Mouse (Mus musculus): ENCODE measurements around the gene Dner. TPM values are rescaled to one million over a fixed set of nuclear protein-coding genes. Genes with fewer than 3 reads are reported as not detected.

Dner gene
- polyA plus RNA-seq, 1 experiment from 2014 or later, result 328 TPM

DNA sequence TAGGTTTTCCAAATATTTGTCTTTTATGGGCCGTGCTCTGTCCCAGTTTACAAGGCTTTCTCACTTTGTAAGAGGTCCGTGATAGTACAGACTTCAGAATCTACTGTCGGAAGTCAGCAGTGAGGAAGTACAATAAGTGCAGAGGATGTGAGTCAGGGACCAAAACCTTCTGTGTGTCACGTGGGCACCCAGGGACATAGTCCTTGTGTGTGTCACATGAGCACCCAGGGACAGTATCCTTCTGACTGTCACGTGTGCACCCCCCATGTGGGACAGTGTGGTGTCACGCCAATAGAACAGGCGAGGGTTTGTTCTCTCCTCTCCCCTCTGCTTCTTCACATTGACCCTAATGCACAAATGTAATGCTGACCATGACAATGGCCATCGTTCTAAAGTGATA lies 134.2 kb downstream of the Dner start:
- H3K9me3 ChIP-seq (ENCODE audit: control insufficient read depth, low read length), result no peaks in the 10 kb centered on the region
- WGBS, result 84% methylated on average over 8 of the region's 8 CpGs
- no peak overlapping the region for H3K4me3 ChIP-seq (ENCODE audit: low read length)
- peaks cover 3% of the 10 kb centered on the region for H3K4me1 ChIP-seq (ENCODE audit: control insufficient read depth, insufficient read depth, low read depth, low read length)
- no peaks in the 10 kb centered on the region for H3K27me3 ChIP-seq (replicated peaks; ENCODE audit: control insufficient read depth, insufficient read depth, low read length)
- no peak for ATAC-seq
- no peak overlapping the region for H3K9ac ChIP-seq (ENCODE audit: low read depth, low read length)
- no peak overlapping the region for H3K27ac ChIP-seq (ENCODE audit: low read depth, low read length)
- no peak overlapping the region for H3K4me2 ChIP-seq (ENCODE audit: low read length)
- H3K36me3 ChIP-seq (ENCODE audit: control insufficient read depth, insufficient read depth, low read length), result no peaks in the 10 kb centered on the region

DNA sequence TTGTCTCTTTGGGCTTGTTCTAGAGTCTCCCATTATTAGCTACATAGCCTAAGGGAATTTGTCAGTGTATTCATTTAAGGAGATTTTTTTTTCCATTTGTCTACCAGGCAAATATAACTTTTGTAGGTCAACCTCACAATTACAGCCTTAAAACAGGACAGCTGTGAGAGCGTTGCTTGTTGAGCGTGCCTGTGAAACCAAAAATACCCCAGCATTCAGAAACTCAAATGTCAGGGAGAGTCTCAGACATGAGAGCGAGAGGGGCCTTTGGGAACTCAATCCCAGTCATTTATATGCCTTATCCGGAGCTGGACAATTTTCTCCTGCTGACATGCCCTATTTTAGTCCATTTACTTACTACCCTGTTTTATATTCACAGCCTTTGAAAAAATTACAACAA lies 134.6 kb downstream of the Dner start:
- Histone ChIP-seq H3K9me3 (ENCODE audit: control insufficient read depth, low read length) (no peaks in the 10 kb centered on the region), H3K27ac (ENCODE audit: low read depth, low read length) (no peak overlapping the region), H3K4me2 (ENCODE audit: low read length) (no peak overlapping the region), H3K36me3 (ENCODE audit: control insufficient read depth, insufficient read depth, low read length) (no peaks in the 10 kb centered on the region), H3K27me3 (replicated peaks; ENCODE audit: control insufficient read depth, insufficient read depth, low read length) (no peaks in the 10 kb centered on the region), H3K4me1 (ENCODE audit: control insufficient read depth, insufficient read depth, low read depth, low read length) (peaks cover 3% of the 10 kb centered on the region), H3K4me3 (ENCODE audit: low read length) (no peak overlapping the region), H3K9ac (ENCODE audit: low read depth, low read length) (no peak overlapping the region)
- WGBS, result 69% methylated on average over 4 of the region's 4 CpGs
- ATAC-seq, result no peak

DNA sequence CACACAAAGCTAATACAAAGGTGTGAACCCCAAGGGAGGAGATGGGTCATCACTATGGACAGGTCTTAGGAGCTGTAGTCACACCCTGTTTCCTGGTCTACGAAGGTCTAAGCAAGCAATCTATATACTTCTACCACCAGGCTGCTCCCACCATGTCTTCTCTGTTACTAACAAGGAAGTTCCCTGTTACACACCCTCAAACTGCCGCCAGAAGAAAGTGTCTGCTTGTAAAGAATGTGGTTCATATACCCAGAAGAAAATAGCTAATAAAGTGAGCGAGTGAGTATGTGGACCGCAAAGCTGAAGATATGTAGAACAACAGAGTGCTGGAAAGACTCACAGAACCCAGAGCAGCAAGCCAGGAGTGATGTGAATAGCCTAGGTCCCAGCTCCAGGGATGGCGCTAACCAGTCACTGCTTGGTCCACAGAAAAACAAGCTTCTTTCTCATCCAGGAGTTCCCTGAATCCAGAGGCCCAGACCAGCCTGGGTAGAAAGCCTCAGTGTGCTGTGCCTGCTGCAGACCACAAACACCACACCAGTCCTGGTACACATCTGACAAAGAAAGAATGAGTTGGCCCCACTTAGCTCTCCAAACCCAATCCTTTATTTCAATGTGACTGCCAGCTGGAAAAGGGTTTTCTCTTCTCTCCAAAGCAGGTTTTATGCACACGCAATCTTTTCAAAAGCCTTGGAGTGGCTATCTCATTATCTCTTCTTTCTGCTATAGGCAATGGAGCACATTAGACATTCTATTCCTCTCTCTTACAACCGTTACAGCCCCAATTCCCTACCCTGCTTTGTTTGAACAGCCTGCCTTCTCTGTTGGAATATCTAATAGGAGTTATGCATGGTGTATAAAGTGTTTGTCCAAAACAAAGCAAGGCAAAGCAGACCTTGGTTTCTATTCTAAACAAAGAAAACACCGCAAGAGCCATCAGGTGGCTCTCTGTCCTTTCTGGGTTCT lies 139.2 kb downstream of the Dner start:
- peaks cover 3% of the 10 kb centered on the region for H3K4me1 ChIP-seq (ENCODE audit: control insufficient read depth, insufficient read depth, low read depth, low read length)
- H3K36me3 ChIP-seq (ENCODE audit: control insufficient read depth, insufficient read depth, low read length), result no peaks in the 10 kb centered on the region
- H3K9me3 ChIP-seq (ENCODE audit: control insufficient read depth, low read length), result no peaks in the 10 kb centered on the region
- WGBS, result 70% methylated on average over 8 of the region's 8 CpGs
- H3K27me3 ChIP-seq (replicated peaks; ENCODE audit: control insufficient read depth, insufficient read depth, low read length), result no peaks in the 10 kb centered on the region
- no peak for ATAC-seq
- H3K4me2 ChIP-seq (ENCODE audit: low read length), result no peak overlapping the region
- no peak overlapping the region for H3K4me3 ChIP-seq (ENCODE audit: low read length)
- H3K9ac ChIP-seq (ENCODE audit: low read depth, low read length), result no peak overlapping the region
- peak overlapping the region; percentile 35; the same call in 1 of the 2 replicates for H3K27ac ChIP-seq (ENCODE audit: low read depth, low read length)

DNA sequence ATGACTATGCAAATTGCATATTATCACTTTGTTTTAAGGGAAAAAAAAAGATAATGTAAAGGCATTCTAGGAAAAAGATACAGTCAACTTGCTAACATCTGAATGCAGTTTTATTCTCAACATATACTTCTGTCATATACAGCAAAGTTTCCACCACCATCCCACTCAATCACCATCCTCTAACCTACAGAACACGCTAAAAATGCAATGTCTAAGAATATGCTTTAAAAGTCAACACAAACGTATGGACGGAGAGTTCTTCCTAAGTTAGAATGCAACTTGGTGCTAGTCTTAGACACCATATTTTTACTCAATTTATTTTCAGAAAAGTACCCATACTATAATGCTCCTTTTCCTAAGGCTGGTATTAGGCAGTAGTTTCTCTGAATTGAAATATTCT lies 144.0 kb downstream of the Dner start:
- Histone ChIP-seq H3K4me2 (ENCODE audit: low read length) (no peak overlapping the region), H3K27me3 (replicated peaks; ENCODE audit: control insufficient read depth, insufficient read depth, low read length) (no peaks in the 10 kb centered on the region), H3K9ac (ENCODE audit: low read depth, low read length) (no peak overlapping the region), H3K9me3 (ENCODE audit: control insufficient read depth, low read length) (no peaks in the 10 kb centered on the region), H3K4me1 (ENCODE audit: control insufficient read depth, insufficient read depth, low read depth, low read length) (peaks cover under 1% of the 10 kb centered on the region), H3K4me3 (ENCODE audit: low read length) (no peak overlapping the region), H3K27ac (ENCODE audit: low read depth, low read length) (no peak overlapping the region), H3K36me3 (ENCODE audit: control insufficient read depth, insufficient read depth, low read length) (no peaks in the 10 kb centered on the region)
- ATAC-seq, result no peak
- WGBS, result 100% methylated on average over 3 of the region's 3 CpGs

DNA sequence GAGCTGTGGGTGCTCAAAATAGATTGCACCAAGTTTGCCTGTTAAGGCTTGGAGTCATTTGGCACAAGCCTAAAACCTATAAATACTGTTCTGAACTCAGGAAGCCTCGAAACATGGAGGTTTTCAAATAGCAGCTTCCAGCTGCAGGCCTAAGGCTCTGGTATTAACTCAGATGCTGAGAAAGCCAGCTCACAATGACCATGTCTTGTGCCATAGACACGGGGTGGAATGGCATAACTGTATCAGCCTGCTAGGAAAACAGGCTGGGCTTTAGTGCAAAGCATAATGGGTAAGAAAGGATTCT lies 146.0 kb downstream of the Dner start:
- no peaks in the 10 kb centered on the region for H3K27me3 ChIP-seq (replicated peaks; ENCODE audit: control insufficient read depth, insufficient read depth, low read length)
- H3K9ac ChIP-seq (ENCODE audit: low read depth, low read length), result no peak overlapping the region
- no peaks in the 10 kb centered on the region for H3K4me1 ChIP-seq (ENCODE audit: control insufficient read depth, insufficient read depth, low read depth, low read length)
- H3K36me3 ChIP-seq (ENCODE audit: control insufficient read depth, insufficient read depth, low read length), result no peaks in the 10 kb centered on the region
- H3K4me3 ChIP-seq (ENCODE audit: low read length), result no peak overlapping the region
- ATAC-seq, result no peak
- no peaks in the 10 kb centered on the region for H3K9me3 ChIP-seq (ENCODE audit: control insufficient read depth, low read length)
- H3K27ac ChIP-seq (ENCODE audit: low read depth, low read length), result no peak overlapping the region
- H3K4me2 ChIP-seq (ENCODE audit: low read length), result no peak overlapping the region
- 52% methylated on average over 2 of the region's 2 CpGs for WGBS

DNA sequence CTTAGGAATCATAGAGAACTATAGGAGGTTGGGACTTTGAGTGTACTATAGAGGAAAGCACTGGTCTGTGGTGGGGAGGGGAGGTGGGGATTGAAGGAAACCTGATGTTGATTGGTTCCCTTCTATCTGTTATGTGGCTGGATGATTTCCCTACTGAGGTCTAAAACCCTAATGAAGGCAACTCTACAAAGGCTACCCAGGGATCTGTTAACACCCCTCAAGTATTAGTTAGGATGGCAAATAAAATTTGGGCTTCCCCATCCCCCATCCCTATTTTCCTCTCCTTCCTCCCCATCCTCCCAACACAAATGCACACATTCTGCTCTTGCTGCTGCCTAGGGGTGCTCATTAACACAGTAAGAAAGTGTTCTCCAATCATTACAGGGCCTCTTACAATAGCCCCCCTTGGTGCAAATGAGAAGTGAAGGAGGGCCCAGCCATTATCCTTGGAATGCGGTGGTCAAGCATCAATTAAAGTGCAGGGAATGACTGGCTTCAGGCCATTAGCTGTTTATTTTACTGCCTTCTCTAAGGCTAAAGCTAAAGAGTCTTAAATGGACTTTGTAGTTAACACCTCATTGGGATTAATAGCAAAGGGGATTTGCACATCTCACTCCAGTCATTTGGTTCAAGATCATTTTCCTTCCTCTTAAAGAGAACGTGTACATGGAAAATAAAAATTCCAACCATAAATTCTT lies 146.5 kb downstream of the Dner start:
- ATAC-seq, result peak; percentile 85

DNA sequence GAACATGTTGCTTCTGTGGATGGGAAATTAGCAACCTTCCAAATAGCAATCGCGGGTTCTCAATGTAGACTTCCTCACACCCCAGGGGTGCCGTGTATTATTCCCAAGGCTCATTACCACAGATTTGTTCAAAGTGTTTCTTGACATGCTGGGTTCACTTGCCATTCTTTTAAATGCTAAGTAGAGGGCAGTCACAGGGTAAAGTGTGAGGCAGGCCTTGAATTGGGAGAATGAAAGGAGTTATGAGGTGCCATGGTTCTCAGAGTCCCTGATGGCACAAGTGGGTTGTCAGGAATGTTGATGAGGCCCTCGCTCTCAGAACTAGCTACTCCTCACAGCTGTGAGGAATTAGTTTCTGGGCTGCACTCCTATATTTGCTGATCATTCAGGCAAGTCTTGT lies 160.0 kb downstream of the Dner start:
- H3K4me3 ChIP-seq (ENCODE audit: low read length), result no peak overlapping the region
- peak; percentile 61; the same call in 1 of the 2 replicates for ATAC-seq
- H3K36me3 ChIP-seq (ENCODE audit: control insufficient read depth, insufficient read depth, low read length), result no peaks in the 10 kb centered on the region
- no peaks in the 10 kb centered on the region for H3K9me3 ChIP-seq (ENCODE audit: control insufficient read depth, low read length)
- H3K4me1 ChIP-seq (ENCODE audit: control insufficient read depth, insufficient read depth, low read depth, low read length), result no peaks in the 10 kb centered on the region
- no peak overlapping the region for H3K4me2 ChIP-seq (ENCODE audit: low read length)
- 45% methylated on average over 4 of the region's 4 CpGs for WGBS
- no peak overlapping the region for H3K27ac ChIP-seq (ENCODE audit: low read depth, low read length)
- H3K9ac ChIP-seq (ENCODE audit: low read depth, low read length), result no peak overlapping the region
- H3K27me3 ChIP-seq (replicated peaks; ENCODE audit: control insufficient read depth, insufficient read depth, low read length), result no peaks in the 10 kb centered on the region

More for the DNA sequence above, 146.5 kb downstream of the Dner start:
- Histone ChIP-seq H3K4me2 (ENCODE audit: low read length) (no peak overlapping the region), H3K4me3 (ENCODE audit: low read length) (no peak overlapping the region), H3K36me3 (ENCODE audit: control insufficient read depth, insufficient read depth, low read length) (no peaks in the 10 kb centered on the region), H3K9ac (ENCODE audit: low read depth, low read length) (no peak overlapping the region), H3K27me3 (replicated peaks; ENCODE audit: control insufficient read depth, insufficient read depth, low read length) (no peaks in the 10 kb centered on the region), H3K9me3 (ENCODE audit: control insufficient read depth, low read length) (no peaks in the 10 kb centered on the region), H3K27ac (ENCODE audit: low read depth, low read length) (no peak overlapping the region), H3K4me1 (ENCODE audit: control insufficient read depth, insufficient read depth, low read depth, low read length) (no peaks in the 10 kb centered on the region)
- 21% methylated on average over 2 of the region's 2 CpGs for WGBS

DNA sequence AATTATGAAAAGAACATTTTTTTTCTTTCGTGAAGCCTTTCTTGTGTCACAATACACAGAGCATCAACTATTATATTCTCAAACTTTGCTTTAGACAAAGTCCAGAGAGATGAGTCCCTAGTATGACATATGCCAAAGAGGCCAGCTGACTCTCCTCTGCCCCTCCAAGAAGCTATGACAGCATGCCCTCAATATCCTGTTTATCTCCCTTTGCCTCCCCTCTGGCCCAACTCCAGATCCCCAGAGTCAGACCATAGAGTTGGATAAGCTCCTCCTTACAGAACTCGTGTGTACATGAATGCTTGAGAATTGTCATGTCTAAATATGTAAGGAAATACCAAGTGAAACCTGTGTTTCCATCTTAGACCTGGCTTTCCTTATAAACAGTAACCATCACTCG lies 170.5 kb downstream of the Dner start:
- Histone ChIP-seq H3K27ac (ENCODE audit: low read depth, low read length) (no peak overlapping the region), H3K4me2 (ENCODE audit: low read length) (no peak overlapping the region), H3K27me3 (replicated peaks; ENCODE audit: control insufficient read depth, insufficient read depth, low read length) (no peaks in the 10 kb centered on the region), H3K4me3 (ENCODE audit: low read length) (no peak overlapping the region), H3K9ac (ENCODE audit: low read depth, low read length) (no peak overlapping the region), H3K36me3 (ENCODE audit: control insufficient read depth, insufficient read depth, low read length) (no peaks in the 10 kb centered on the region), H3K4me1 (ENCODE audit: control insufficient read depth, insufficient read depth, low read depth, low read length) (no peaks in the 10 kb centered on the region), H3K9me3 (ENCODE audit: control insufficient read depth, low read length) (no peaks in the 10 kb centered on the region)
- ATAC-seq, result no peak
- 90% methylated on average over 3 of the region's 3 CpGs for WGBS

DNA sequence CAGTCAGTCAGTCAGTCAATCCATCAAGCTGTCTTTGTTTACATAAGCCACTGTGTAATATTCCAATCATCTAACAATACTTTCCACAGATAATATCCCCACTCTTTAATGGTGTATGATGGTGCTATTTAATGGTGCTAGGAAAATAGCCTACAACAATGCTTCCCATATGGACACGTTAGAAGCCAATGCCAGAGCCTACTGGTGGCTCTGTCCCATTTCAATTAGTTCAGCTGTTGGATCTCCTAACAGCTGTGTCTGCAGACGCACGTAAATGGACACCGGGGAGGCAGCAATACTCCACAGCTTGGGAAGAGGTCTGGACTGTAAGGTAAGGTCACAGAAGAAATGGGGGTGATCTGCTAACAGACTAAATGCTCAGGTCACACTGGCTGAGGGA lies 171.6 kb downstream of the Dner start:
- 68% methylated on average over 4 of the region's 4 CpGs for WGBS
- no peak; the same call in 1 of the 2 replicates for ATAC-seq
- no peak overlapping the region for H3K9ac ChIP-seq (ENCODE audit: low read depth, low read length)
- H3K27me3 ChIP-seq (replicated peaks; ENCODE audit: control insufficient read depth, insufficient read depth, low read length), result no peaks in the 10 kb centered on the region
- H3K27ac ChIP-seq (ENCODE audit: low read depth, low read length), result no peak overlapping the region
- no peaks in the 10 kb centered on the region for H3K9me3 ChIP-seq (ENCODE audit: control insufficient read depth, low read length)
- H3K36me3 ChIP-seq (ENCODE audit: control insufficient read depth, insufficient read depth, low read length), result no peaks in the 10 kb centered on the region
- no peak overlapping the region for H3K4me3 ChIP-seq (ENCODE audit: low read length)
- H3K4me2 ChIP-seq (ENCODE audit: low read length), result no peak overlapping the region
- no peaks in the 10 kb centered on the region for H3K4me1 ChIP-seq (ENCODE audit: control insufficient read depth, insufficient read depth, low read depth, low read length)
